Mouse (Mus musculus): ENCODE measurements at regions not wholly inside any gene's neighbourhood (a gene's known extent, or its start where the extent isn't known, plus 50 kb on each side); places are given as distances from the start of the nearest gene placed in this dataset.
A peak's percentile ranks its signal among the peaks of the same experiment; 100 is the strongest.

DNA sequence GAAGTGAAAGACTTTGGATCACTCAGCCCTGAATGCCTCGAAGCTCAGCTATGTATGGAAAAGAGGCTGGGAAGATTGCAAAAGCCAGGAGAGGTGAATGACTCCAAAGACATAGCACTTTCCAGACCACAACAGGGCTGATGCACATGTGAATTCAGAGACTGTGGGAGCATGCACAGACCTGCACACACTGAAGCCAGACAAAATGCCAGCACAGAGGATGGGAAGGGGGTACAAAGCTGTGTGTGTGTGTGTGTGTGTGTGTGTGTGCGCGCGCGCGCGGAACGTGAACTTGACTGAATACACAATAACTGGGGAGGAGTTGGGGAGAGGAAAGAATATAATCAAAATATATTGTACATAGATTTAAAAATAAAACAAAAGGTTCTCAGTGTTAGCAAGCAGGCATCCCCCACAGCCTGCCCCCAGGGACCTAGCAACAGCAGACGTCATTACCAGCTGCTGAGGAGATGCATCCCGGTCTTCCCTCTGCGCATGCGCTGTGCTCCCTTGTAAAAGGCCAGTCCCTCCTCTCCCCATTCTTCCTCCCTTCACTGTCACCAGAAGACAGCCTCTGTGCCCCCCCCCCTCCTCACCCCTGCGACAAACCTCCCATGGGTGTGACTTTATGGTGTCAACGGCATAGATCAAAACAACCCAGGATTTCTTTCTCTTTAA, 89.5 kb upstream of the Mrps22 start:
- no peak for DNase-seq (ENCODE audit: extremely low spot score)

- DNase-seq (ENCODE audit: extremely low spot score), result no peak
Observed at GRCm38 (mm10) chr9:98685548-98685947, 84.1 kb upstream of the Mrps22 start.

GRCm38 (mm10) chr9:98684336-98684735, 82.9 kb upstream of the Mrps22 start:
- no peak for DNase-seq (ENCODE audit: extremely low spot score)

DNA sequence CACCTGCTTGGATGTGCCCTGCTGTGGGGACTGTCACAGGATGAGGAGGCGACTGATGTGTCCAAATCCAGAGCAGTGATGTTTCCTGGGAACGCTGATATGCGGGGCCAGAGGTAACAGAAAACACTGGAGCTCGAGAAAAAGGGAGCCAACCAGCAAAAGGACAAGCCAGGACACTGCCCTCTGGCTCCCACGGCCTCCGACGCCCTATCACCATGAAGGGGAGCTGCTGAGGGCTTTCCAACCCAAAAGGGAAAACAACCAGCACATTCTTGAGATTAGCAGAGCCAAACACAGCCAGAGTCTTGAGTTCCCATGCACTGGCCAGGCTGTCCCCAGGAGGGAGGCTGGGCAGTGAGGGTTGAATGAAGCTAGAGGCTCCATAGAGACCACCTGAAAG, 74.2 kb upstream of the Mrps22 start:
- DNase-seq (ENCODE audit: extremely low spot score), result no peak

GRCm38 (mm10) chr9:98673461-98674114, 72.1 kb upstream of the Mrps22 start:
- DNase-seq (ENCODE audit: extremely low spot score), result no peak

DNA sequence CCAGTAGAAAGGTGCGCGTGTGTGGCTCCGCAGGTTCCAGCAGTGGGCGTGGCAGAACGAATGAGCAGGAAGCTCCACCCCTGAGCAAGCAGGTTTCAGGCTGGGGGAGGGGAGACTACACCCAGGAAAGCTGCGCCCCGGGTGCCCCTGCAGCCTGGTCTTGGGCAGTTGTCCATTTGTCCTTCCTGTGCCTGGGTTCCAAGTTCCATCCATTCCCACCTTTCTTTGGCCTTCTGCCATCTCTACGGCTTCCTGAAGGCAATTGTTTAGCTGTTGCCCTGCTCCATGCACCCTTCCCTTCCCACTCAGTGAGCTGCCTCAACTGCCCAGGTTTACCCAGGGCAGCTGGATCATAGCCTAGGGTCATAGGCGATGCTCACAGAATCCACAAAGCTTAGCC, 70.9 kb upstream of the Mrps22 start:
- DNase-seq (ENCODE audit: extremely low spot score), result no peak

DNA sequence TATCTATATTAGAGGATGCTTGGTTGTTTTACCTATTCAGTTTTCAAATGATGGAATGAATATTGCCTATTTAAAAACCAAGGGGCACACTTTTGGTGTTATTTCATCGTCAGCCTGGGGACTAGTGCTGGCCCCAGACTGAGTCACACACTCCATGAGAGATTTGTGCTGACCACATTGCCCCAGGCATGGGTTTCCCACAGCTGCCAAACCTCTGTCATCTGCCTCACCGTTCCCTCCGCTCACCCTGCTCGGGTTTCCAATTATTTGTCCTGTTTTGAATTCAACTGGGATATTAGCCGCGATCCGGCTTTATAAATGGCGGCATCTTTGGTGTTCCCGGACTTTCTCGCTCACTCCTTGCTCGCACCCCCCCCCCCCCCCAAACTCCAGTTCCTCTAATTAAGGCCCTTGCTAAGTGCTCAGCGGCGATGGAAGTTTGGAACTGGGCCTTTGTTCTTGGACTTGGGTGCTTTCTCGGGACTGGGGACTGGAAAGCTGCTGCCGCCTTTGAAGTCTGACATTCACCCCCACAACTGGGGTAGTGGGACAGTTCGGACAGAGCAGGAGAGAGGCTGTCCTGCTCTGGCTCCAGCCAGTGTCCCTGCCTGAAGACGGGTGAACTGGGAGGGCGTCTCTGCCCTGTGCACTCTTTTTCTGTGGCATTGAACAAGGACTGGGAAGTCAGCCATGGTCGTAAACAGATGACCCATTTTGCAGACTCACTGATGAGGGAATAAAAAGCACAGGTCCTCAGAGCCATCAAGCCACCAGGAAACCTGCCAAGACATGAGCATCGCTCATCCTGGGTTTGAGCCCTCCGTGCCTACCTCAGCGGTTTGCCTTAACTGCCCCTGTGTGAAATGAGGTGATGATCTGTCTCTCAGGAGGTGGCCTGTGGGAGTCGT, 67.2 kb upstream of the Mrps22 start:
- DNase-seq (ENCODE audit: extremely low spot score), result no peak

DNA sequence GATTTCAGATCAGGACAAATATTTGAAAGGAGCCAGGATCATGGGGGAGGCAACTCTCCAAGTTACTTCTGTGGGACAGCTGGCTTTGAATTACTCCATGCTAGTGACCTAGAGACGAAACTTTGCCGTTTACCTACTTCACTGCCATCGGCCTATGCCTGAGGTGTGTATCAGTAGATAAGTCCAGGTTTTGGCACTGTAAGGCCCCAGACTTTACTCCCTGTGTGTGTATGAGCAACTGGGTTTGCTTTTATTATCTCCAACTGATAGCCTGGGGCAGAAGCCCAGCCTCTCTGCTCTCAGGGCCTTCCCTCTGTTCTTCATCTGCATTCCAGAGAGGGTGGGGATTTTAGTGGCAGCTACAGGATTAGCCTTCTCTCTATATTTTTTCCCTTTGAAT, 65.6 kb upstream of the Mrps22 start:
- no peak for DNase-seq (ENCODE audit: extremely low spot score)

GRCm38 (mm10) chr9:98663011-98663410, 61.6 kb upstream of the Mrps22 start:
- DNase-seq (ENCODE audit: extremely low spot score), result peak; percentile 12

DNA sequence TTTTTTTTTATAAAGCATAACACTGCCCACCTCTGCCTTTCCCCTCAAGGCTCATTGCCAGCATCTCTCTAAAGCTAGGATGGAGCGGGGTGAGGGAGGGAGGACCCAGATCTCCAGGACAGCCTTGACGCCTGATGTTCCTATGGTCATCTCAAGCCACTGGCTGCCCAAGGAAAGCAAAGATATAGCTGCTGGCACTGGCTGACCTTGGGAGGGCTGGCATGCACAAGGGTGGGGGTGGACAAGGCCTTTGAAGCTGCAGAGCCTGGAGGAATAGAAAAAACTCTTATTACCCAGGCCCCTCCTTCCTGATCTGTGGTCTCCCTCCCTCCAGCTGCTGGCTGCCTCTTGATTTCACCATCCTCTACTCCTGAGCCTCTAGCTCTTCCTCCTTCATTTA, 50.2 kb upstream of the Mrps22 start:
- no peak for DNase-seq (ENCODE audit: extremely low spot score)
